Mouse (Mus musculus) cerebellum, adult 2 months (tissue): ENCODE measurements around the gene 9130213A22Rik.

ENCODE experiments used
- CTCF ChIP-seq: fragments of 200-500 bp; IDR thresholded peaks from 2 replicates; pipeline ENCODE4 v1.5.1; 2011; ENCODE audit warnings: low read depth, mild to moderate bottlenecking, control low read depth, low read length, moderate library complexity, borderline replicate concordance; ENCODE audit not compliant: insufficient read depth
- POLR2A ChIP-seq: fragments of 200-500 bp; IDR thresholded peaks from 2 replicates; pipeline ENCODE4 v1.6.1; 2011; ENCODE audit warnings: low read length, control low read depth, borderline replicate concordance; ENCODE audit not compliant: insufficient read depth

DNA sequence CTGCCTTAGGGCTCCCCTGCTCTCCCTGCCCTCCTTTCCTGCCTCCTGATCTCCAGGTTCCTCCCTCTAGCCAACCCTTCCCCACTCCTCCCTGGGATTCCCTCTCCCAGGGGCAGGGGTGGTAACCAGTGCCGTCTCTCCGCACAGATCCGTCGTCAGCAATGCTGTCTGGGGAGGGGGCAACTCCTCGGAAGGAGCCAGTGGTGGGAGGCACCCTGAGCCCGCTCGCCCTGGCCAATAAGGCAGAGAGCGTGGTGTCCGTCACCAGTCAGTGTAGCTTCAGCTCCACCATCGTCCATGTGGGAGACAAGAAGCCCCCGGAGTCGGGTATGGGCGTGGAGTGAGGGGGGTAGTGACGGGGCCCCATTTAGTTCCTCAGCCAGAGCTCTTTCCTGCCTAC is 17.9 kb downstream of the 9130213A22Rik start:
- TF ChIP-seq POLR2A (no peak), CTCF (no peak)
